Mouse (Mus musculus): ENCODE data around the gene Usp40. TPM values are rescaled to one million over a fixed set of nuclear protein-coding genes. Genes with fewer than 3 reads are reported as not detected.

The Usp40 gene
- polyA plus RNA-seq, 1 experiment from 2014 or later = 32.8 TPM

DNA sequence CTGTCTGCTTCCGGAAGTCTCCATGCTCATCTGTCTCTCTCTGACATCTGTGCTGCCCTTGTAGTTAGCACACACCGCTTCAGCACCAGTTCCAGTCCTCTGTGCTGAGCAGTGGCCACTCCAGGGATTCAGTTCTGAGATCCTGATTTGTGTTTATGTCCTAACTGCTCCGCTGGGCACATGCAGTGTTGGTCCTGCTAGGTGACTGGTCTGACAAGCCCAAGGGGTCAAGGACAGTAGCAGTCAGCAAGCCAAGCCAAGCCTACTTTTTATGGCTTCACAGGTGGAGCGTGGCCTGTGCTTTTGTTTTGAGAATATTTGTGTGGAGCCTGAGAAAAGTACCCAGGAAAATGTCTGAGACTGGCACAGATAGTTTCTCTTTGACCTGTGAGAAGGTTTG lies 83.5 kb downstream of the Usp40 start:
- Histone ChIP-seq H3K9ac (ENCODE audit: low read length) (no peak overlapping the region), H3K4me1 (ENCODE audit: control insufficient read depth in 2 of 2, insufficient read depth in 2 of 2, low read length in 2 of 2) (no peaks in the 10 kb centered on the region), H3K27ac (replicated peaks in 1 of 2; ENCODE audit: control insufficient read depth in 1 of 2, insufficient read depth in 1 of 2, low read depth in 2 of 2, low read length in 2 of 2) (no peak overlapping the region), H3K4me3 (ENCODE audit: control insufficient read depth in 1 of 2, insufficient read depth in 1 of 2, low read depth in 1 of 2, low read length in 2 of 2) (no peak overlapping the region), H3K4me2 (ENCODE audit: low read length) (no peak overlapping the region), H3K27me3 (ENCODE audit: control insufficient read depth, insufficient read depth, low read length) (no peaks in the 10 kb centered on the region), H3K9me3 (ENCODE audit: control insufficient read depth, low read length) (no peaks in the 10 kb centered on the region), H3K36me3 (ENCODE audit: control insufficient read depth, insufficient read depth, low read length) (peaks cover 84% of the 10 kb centered on the region)
- ATAC-seq (ENCODE audit: insufficient number of reproducible peaks, insufficient read depth, low FRiP score, low read depth) = no peak
- WGBS = 86% methylated on average over 4 of the region's 4 CpGs

DNA sequence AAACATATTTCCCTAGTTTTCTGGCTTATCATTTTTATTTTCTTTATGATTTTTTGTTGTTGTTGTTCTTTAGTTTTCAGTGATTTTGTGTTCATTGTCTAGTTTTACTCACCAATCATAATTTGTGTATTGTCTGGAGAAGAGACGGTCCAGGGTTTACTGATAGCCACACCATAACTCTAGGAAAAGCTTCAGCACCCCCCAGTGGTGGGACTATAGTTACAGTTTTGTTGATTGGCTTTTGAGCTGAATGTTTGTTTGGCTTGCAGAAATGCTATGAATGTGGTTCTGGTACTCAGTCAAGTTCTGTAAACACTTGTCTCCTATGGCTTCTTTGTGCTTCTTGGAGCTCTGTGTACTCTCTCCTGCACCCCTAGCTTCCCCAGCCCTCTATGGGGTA lies 85.7 kb downstream of the Usp40 start:
- H3K27me3 ChIP-seq (ENCODE audit: control insufficient read depth, insufficient read depth, low read length) = no peaks in the 10 kb centered on the region
- no peak overlapping the region for H3K4me2 ChIP-seq (ENCODE audit: low read length)
- peaks cover 87% of the 10 kb centered on the region for H3K36me3 ChIP-seq (ENCODE audit: control insufficient read depth, insufficient read depth, low read length)
- H3K4me1 ChIP-seq (ENCODE audit: control insufficient read depth in 2 of 2, insufficient read depth in 2 of 2, low read length in 2 of 2) = no peaks in the 10 kb centered on the region
- no peak overlapping the region for H3K4me3 ChIP-seq (ENCODE audit: control insufficient read depth in 1 of 2, insufficient read depth in 1 of 2, low read depth in 1 of 2, low read length in 2 of 2)
- H3K9me3 ChIP-seq (ENCODE audit: control insufficient read depth, low read length) = no peaks in the 10 kb centered on the region
- ATAC-seq (ENCODE audit: insufficient number of reproducible peaks, insufficient read depth, low FRiP score, low read depth) = no peak
- no peak overlapping the region for H3K9ac ChIP-seq (ENCODE audit: low read length)
- WGBS = 24% methylated on average over 1 of the region's 1 CpGs
- H3K27ac ChIP-seq (replicated peaks in 1 of 2; ENCODE audit: control insufficient read depth in 1 of 2, insufficient read depth in 1 of 2, low read depth in 2 of 2, low read length in 2 of 2) = no peak overlapping the region

- Histone ChIP-seq H3K9me3 (ENCODE audit: control insufficient read depth, low read length) (no peaks in the 10 kb centered on the region), H3K4me2 (ENCODE audit: low read length) (no peak overlapping the region), H3K9ac (ENCODE audit: low read length) (no peak overlapping the region), H3K27ac (replicated peaks in 1 of 2; ENCODE audit: control insufficient read depth in 1 of 2, insufficient read depth in 1 of 2, low read depth in 2 of 2, low read length in 2 of 2) (no peak overlapping the region), H3K4me3 (ENCODE audit: control insufficient read depth in 1 of 2, insufficient read depth in 1 of 2, low read depth in 1 of 2, low read length in 2 of 2) (no peak overlapping the region), H3K27me3 (ENCODE audit: control insufficient read depth, insufficient read depth, low read length) (no peaks in the 10 kb centered on the region), H3K4me1 (ENCODE audit: control insufficient read depth in 2 of 2, insufficient read depth in 2 of 2, low read length in 2 of 2) (no peaks in the 10 kb centered on the region), H3K36me3 (ENCODE audit: control insufficient read depth, insufficient read depth, low read length) (peaks cover 84% of the 10 kb centered on the region)
- WGBS = 50% methylated on average over 3 of the region's 3 CpGs
- no peak for ATAC-seq (ENCODE audit: insufficient number of reproducible peaks, insufficient read depth, low FRiP score, low read depth)
These were observed 88.2 kb downstream of the Usp40 start for GRCm38 (mm10) chr1:87920056-87920614.

GRCm38 (mm10) chr1:87918061-87918460 lies 90.3 kb downstream of the Usp40 start:
- no peaks in the 10 kb centered on the region for H3K9me3 ChIP-seq (ENCODE audit: control insufficient read depth, low read length)
- no peaks in the 10 kb centered on the region for H3K27me3 ChIP-seq (ENCODE audit: control insufficient read depth, insufficient read depth, low read length)
- no peak overlapping the region for H3K27ac ChIP-seq (replicated peaks in 1 of 2; ENCODE audit: control insufficient read depth in 1 of 2, insufficient read depth in 1 of 2, low read depth in 2 of 2, low read length in 2 of 2)
- no peak overlapping the region for H3K4me3 ChIP-seq (ENCODE audit: control insufficient read depth in 1 of 2, insufficient read depth in 1 of 2, low read depth in 1 of 2, low read length in 2 of 2)
- 0 out of 4 replicates have a peak, but pooled peaks cover 0 to 3% of the 10 kb centered on the region in 2 experiments for H3K4me1 ChIP-seq (ENCODE audit: control insufficient read depth in 2 of 2, insufficient read depth in 2 of 2, low read length in 2 of 2)
- no peak for ATAC-seq (ENCODE audit: insufficient number of reproducible peaks, insufficient read depth, low FRiP score, low read depth)
- H3K4me2 ChIP-seq (ENCODE audit: low read length) = no peak overlapping the region
- H3K9ac ChIP-seq (ENCODE audit: low read length) = no peak overlapping the region
- H3K36me3 ChIP-seq (ENCODE audit: control insufficient read depth, insufficient read depth, low read length) = peaks cover 67% of the 10 kb centered on the region
- 91% methylated on average over 2 of the region's 2 CpGs for WGBS

- WGBS = 93% methylated on average over 3 of the region's 3 CpGs
- Histone ChIP-seq H3K4me3 (ENCODE audit: control insufficient read depth in 1 of 2, insufficient read depth in 1 of 2, low read depth in 1 of 2, low read length in 2 of 2) (no peak overlapping the region), H3K4me2 (ENCODE audit: low read length) (no peak overlapping the region), H3K36me3 (ENCODE audit: control insufficient read depth, insufficient read depth, low read length) (peaks cover 66% of the 10 kb centered on the region), H3K27ac (replicated peaks in 1 of 2; ENCODE audit: control insufficient read depth in 1 of 2, insufficient read depth in 1 of 2, low read depth in 2 of 2, low read length in 2 of 2) (no peak overlapping the region), H3K9ac (ENCODE audit: low read length) (no peak overlapping the region), H3K4me1 (ENCODE audit: control insufficient read depth in 2 of 2, insufficient read depth in 2 of 2, low read length in 2 of 2) (peaks cover 0 to 10% of the 10 kb centered on the region in 2 experiments; a peak in 1 of 4 replicates), H3K27me3 (ENCODE audit: control insufficient read depth, insufficient read depth, low read length) (no peaks in the 10 kb centered on the region), H3K9me3 (ENCODE audit: control insufficient read depth, low read length) (no peaks in the 10 kb centered on the region)
- no peak for ATAC-seq (ENCODE audit: insufficient number of reproducible peaks, insufficient read depth, low FRiP score, low read depth)
These were observed 91.0 kb downstream of the Usp40 start for GRCm38 (mm10) chr1:87917361-87917760.

DNA sequence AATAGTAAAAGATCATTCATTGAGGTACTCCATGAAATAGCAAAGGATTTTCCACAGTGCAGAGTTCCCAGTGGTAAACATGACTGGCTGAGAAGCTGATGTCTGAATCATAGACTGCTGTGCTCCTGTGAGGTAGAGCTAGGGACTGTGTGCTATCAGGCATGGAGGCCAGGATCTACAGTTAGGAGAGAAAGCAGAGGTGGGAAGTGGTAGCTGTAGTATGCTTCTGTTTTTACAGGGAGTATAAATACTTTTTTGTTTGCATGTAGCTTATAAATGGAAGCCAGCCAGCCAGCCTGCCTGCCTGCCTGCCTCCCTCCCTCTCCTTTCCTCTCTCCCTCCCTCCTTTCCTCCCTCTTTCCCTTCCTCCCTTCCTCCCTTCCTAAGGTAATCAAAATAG lies 95.0 kb downstream of the Usp40 start:
- Histone ChIP-seq H3K9me3 (ENCODE audit: control insufficient read depth, low read length) (no peaks in the 10 kb centered on the region), H3K36me3 (ENCODE audit: control insufficient read depth, insufficient read depth, low read length) (peaks cover 40% of the 10 kb centered on the region), H3K4me3 (ENCODE audit: control insufficient read depth in 1 of 2, insufficient read depth in 1 of 2, low read depth in 1 of 2, low read length in 2 of 2) (no peak overlapping the region), H3K4me1 (ENCODE audit: control insufficient read depth in 2 of 2, insufficient read depth in 2 of 2, low read length in 2 of 2) (peaks cover 2 to 18% of the 10 kb centered on the region in 2 experiments; a peak in 3 of 4 replicates), H3K4me2 (ENCODE audit: low read length) (no peak overlapping the region), H3K27ac (replicated peaks in 1 of 2; ENCODE audit: control insufficient read depth in 1 of 2, insufficient read depth in 1 of 2, low read depth in 2 of 2, low read length in 2 of 2) (no peak overlapping the region), H3K9ac (ENCODE audit: low read length) (no peak overlapping the region), H3K27me3 (ENCODE audit: control insufficient read depth, insufficient read depth, low read length) (no peaks in the 10 kb centered on the region)
- ATAC-seq (ENCODE audit: insufficient number of reproducible peaks, insufficient read depth, low FRiP score, low read depth) = no peak

DNA sequence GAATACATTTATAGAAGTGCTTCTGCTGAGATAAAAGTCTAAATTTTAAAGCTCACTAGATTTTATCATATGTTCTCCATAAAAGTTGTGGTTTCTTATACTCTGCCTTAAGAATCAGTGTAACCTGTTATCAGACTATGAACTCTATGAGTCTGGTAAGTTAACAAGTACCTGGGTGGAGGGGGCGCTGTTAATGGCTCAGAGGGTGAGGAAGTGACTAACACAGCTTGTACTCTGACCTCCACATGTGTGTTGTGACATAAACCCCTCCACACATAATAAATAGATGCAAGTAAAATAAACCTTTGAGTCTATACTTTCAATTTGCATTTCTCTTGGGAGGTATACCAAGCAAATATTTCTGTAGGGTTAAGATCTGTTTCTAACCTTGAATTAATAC lies 97.9 kb downstream of the Usp40 start:
- Histone ChIP-seq H3K27ac (replicated peaks in 1 of 2; ENCODE audit: control insufficient read depth in 1 of 2, insufficient read depth in 1 of 2, low read depth in 2 of 2, low read length in 2 of 2) (no peak overlapping the region), H3K9ac (ENCODE audit: low read length) (no peak overlapping the region), H3K4me1 (ENCODE audit: control insufficient read depth in 2 of 2, insufficient read depth in 2 of 2, low read length in 2 of 2) (peaks cover 2 to 18% of the 10 kb centered on the region in 2 experiments; a peak in 3 of 4 replicates), H3K9me3 (ENCODE audit: control insufficient read depth, low read length) (no peaks in the 10 kb centered on the region), H3K4me2 (ENCODE audit: low read length) (no peak overlapping the region), H3K4me3 (ENCODE audit: control insufficient read depth in 1 of 2, insufficient read depth in 1 of 2, low read depth in 1 of 2, low read length in 2 of 2) (no peak overlapping the region), H3K36me3 (ENCODE audit: control insufficient read depth, insufficient read depth, low read length) (peaks cover 18% of the 10 kb centered on the region), H3K27me3 (ENCODE audit: control insufficient read depth, insufficient read depth, low read length) (no peaks in the 10 kb centered on the region)
- ATAC-seq (ENCODE audit: insufficient number of reproducible peaks, insufficient read depth, low FRiP score, low read depth) = no peak
- WGBS = 84% methylated on average over 1 of the region's 1 CpGs

DNA sequence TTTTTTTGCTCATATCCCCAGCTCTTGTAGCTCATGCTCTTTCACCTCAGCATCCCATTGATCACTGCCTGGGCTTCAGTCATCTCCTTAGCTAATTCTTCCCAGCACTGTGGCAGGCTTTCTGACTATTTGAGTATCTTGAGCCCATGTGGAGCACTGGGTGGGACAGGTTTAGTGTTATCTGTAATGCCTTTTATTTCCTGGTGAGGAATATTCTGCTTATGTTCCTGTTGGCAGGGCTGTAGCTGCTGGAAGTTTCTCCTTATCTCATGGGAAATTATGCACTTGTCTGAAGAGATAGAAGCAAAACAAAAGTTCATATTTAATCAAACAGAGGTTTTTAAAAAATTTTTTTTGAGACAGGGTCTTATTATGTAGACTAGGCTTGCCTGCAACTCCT lies 98.8 kb downstream of the Usp40 start:
- Histone ChIP-seq H3K4me3 (ENCODE audit: control insufficient read depth in 1 of 2, insufficient read depth in 1 of 2, low read depth in 1 of 2, low read length in 2 of 2) (no peak overlapping the region), H3K9ac (ENCODE audit: low read length) (no peak overlapping the region), H3K4me2 (ENCODE audit: low read length) (no peak overlapping the region), H3K27me3 (ENCODE audit: control insufficient read depth, insufficient read depth, low read length) (no peaks in the 10 kb centered on the region), H3K36me3 (ENCODE audit: control insufficient read depth, insufficient read depth, low read length) (peaks cover 11% of the 10 kb centered on the region), H3K27ac (replicated peaks in 1 of 2; ENCODE audit: control insufficient read depth in 1 of 2, insufficient read depth in 1 of 2, low read depth in 2 of 2, low read length in 2 of 2) (no peak overlapping the region), H3K9me3 (ENCODE audit: control insufficient read depth, low read length) (no peaks in the 10 kb centered on the region), H3K4me1 (ENCODE audit: control insufficient read depth in 2 of 2, insufficient read depth in 2 of 2, low read length in 2 of 2) (peaks cover 2 to 18% of the 10 kb centered on the region in 2 experiments; a peak in 3 of 4 replicates)
- ATAC-seq (ENCODE audit: insufficient number of reproducible peaks, insufficient read depth, low FRiP score, low read depth) = no peak

Data from heart, embryonic 14.5 days (tissue).